Mouse (Mus musculus) limb, embryonic 11.5 days (tissue): Measurements from ENCODE around the gene Olfr961. TPM values are rescaled to one million over a fixed set of nuclear protein-coding genes. Genes with fewer than 3 reads are reported as not detected.

Experiments used
- ATAC-seq: fragments of 200-750 bp; cut with Nextera tagmentation; 2 replicates; pipeline ENCODE4 v1.8.0; 2017; ENCODE audit warnings: low read depth; ENCODE audit not compliant: insufficient number of reproducible peaks, low FRiP score, low TSS enrichment
- DNase-seq: peaks from one replicate; pipeline ENCODE4 v3.0.0-alpha.2; 2015; ENCODE audit warnings: low spot score
- H3K27ac ChIP-seq: fragments of 300-500 bp; sonication (generic); replicated peaks from 2 replicates; pipeline ENCODE4 v1.5.1; 2014; ENCODE audit warnings: low read depth, mild to moderate bottlenecking, low read length
- H3K27me3 ChIP-seq: fragments of 300-500 bp; sonication (generic); 2 replicates; pipeline ENCODE4 v1.6.1; 2014; ENCODE audit warnings: mild to moderate bottlenecking, low read length, mixed read lengths; ENCODE audit not compliant: control insufficient read depth, insufficient read depth
- H3K36me3 ChIP-seq: fragments of 300-500 bp; sonication (generic); 2 replicates; pipeline ENCODE4 v1.6.1; 2014; ENCODE audit warnings: mild to moderate bottlenecking, low read length, moderate library complexity, mixed read lengths; ENCODE audit not compliant: control insufficient read depth, insufficient read depth
- H3K4me1 ChIP-seq: fragments of 300-500 bp; sonication (generic); 2 replicates; pipeline ENCODE4 v1.6.1; 2014; ENCODE audit warnings: low read length, mixed read lengths; ENCODE audit not compliant: control insufficient read depth, insufficient read depth
- H3K4me2 ChIP-seq: fragments of 300-500 bp; sonication (generic); 2 replicates; pipeline ENCODE4 v1.6.1; 2014; ENCODE audit warnings: low read depth, mild to moderate bottlenecking, moderate library complexity; ENCODE audit not compliant: severe bottlenecking
- H3K4me3 ChIP-seq: fragments of 300-500 bp; sonication (generic); 2 replicates; pipeline ENCODE4 v1.5.1; 2014; ENCODE audit warnings: low read depth, low read length
- H3K9ac ChIP-seq: fragments of 300-500 bp; sonication (generic); 2 replicates; pipeline ENCODE4 v1.6.1; 2014; ENCODE audit warnings: mild to moderate bottlenecking, low read length
- H3K9me3 ChIP-seq: fragments of 300-500 bp; sonication (generic); 2 replicates; pipeline ENCODE4 v1.6.1; 2016; ENCODE audit warnings: low read length; ENCODE audit not compliant: control insufficient read depth
- WGBS: fragments of 180-500 bp; shearing (Covaris S2); extraction: QIAGEN DNeasy Blood & Tissue Kit; methylation state at CpG from one replicate; pipeline ENCODE4 v1.1.7; 2014; 5-methylcytosine and 5-hydroxymethylcytosine counted together
- polyA plus RNA-seq: library from polyadenylated mRNA; unstranded; fragments of >200 nt; fragmentation: Nextera tagmentation; extraction: Ambion mirVana; gene quantifications from 2 replicates; pipeline ENCODE4 v1.2.1, GENCODE M21; 2014

Olfr961 gene
- polyA plus RNA-seq = not detected in 2 replicates

DNA sequence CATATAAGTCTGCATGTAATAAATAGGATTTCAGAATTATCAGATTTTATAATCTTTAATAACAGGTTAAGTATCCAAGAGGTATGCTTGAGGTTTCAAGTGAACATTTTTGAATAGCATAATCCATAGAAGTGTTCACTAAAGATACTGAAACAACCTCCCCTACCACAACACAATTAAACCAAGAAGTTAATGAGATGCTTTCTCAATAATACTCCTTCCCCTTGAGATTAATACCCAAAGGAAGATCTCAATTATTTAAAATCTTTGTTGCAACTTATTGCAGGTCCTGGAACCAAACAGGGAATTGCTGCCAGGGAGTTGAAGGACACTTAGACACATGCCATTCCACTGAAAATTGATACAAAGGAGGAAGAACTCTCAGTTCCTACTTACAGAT lies at the start of gene Olfr961:
Olfr961 (plus strand) TSS at position 301 of the 400 bp plus-strand sequence.
- Histone ChIP-seq H3K36me3 (no peaks in the 10 kb centered on the region), H3K4me3 (no peak within 1 kb of the TSS), H3K4me1 (no peaks in the 10 kb centered on the region), H3K9me3 (no peaks in the 10 kb centered on the region), H3K4me2 (no peak within 1 kb of the TSS), H3K27ac (no peak within 1 kb of the TSS), H3K9ac (no peak within 1 kb of the TSS), H3K27me3 (no peaks in the 10 kb centered on the region)
- no peak for DNase-seq
- no peak for ATAC-seq

DNA sequence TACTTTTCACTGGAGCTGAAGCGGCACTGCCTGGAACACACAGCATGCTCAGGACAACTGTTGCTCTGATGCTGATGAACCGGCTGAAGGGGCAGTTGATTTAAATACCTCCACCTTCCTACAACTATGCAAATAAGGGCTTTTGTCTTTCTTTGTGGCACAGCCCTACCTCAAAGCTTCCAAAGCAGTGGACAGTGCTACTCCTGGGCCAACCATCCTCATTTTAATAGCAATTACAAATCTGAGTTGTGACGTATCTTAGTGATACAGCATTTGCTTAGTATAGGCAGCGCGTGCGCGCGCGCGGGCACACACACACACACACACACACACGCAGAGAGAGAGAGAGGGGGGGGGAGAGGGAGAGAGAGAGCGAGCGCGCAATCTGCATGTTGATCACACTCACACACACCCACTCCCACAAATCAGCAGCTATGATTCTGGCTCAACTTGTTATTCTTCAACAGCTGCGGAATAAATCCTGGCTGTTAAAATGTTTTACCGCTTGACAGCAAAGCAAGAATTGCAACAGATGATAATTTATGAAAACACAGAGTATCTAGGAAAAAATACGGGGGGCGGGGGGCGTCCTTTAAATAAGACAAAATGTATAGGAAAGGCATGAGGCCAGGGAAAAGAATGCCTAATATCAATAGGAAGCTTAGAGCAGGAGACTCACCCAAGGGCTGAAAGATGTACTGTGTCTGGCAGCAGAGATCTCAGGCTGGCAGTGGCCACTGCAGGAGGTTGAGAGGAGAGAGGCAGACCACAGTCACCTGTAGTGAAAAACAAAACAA lies 42.2 kb upstream of the Olfr961 start:
- Histone ChIP-seq H3K27me3 (no peaks in the 10 kb centered on the region), H3K4me3 (peak overlapping the region; percentile 33), H3K27ac (no peak overlapping the region), H3K4me2 (peak overlapping the region; percentile 72), H3K9ac (peak overlapping the region; percentile 37; the same call in 1 of the 2 replicates), H3K4me1 (no peaks in the 10 kb centered on the region), H3K36me3 (no peaks in the 10 kb centered on the region), H3K9me3 (no peaks in the 10 kb centered on the region)
- peak; percentile 43 for DNase-seq
- WGBS = 0% methylated on average over 19 of the region's 19 CpGs
- peak; percentile 71 for ATAC-seq

DNA sequence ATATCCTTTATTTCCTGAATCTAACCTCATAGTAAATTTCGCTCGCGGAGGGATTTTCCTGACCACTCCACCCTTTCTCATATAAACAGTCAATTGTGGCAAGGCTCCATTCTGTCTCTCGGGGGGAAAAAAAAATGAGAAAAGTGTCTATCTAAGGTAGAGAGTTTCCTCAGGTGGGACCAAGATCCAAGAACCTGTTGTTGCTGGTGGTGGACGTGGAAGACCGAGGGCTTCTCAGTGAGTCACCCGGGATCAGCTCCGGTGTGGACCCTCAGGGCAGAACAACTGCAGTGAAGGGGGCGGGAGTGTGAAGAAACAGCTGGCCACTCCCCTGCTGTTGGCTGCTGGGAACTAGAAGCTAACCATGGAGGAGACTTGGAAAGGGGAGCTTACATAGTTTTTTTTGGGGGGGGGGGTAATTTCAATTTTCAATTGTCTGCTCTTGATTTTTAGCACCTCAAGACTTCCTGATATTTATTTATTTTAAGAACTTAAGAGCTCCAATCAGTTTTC lies 41.5 kb upstream of the Olfr961 start:
- Histone ChIP-seq H3K4me1 (no peaks in the 10 kb centered on the region), H3K36me3 (no peaks in the 10 kb centered on the region), H3K4me2 (peak overlapping the region; percentile 72), H3K27me3 (no peaks in the 10 kb centered on the region), H3K9ac (peak overlapping the region; percentile 37; the same call in 1 of the 2 replicates), H3K9me3 (no peaks in the 10 kb centered on the region), H3K27ac (no peak overlapping the region), H3K4me3 (peak overlapping the region; percentile 33)
- peak; percentile 82 for ATAC-seq
- 0% methylated on average over 9 of the region's 9 CpGs for WGBS
- DNase-seq = peak; percentile 71

DNA sequence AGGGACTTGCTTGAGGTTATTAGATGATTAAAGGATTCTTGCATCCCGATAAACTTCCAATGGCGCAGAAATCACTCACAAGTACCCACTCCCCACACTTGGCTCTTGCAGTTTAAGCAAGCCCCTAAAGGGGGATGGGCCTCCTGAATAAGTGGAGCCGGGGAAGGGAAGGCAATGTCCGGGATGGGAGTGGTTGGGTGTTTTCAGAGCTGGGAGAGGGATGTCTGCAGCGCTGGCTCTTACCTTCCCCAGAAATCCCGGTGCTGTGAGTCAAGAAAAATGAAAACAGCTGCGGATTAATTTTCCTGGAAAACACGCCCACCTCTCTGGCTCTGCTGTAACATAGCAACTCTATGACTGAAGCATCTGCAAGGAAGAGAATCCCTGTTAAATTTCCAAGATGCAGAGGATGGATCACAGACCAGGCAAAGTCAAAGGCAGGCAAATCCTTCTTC lies 40.9 kb upstream of the Olfr961 start, which contains the start of gene AW551984:
AW551984 (minus strand) TSS at position 405 of the 455 bp plus-strand sequence.
- H3K27me3 ChIP-seq = no peaks in the 10 kb centered on the region
- H3K27ac ChIP-seq = no peak within 1 kb of the TSS
- peak; percentile 86 for ATAC-seq
- H3K9me3 ChIP-seq = no peaks in the 10 kb centered on the region
- H3K36me3 ChIP-seq = no peaks in the 10 kb centered on the region
- peak; percentile 51 for DNase-seq
- peak within 1 kb of the TSS; percentile 33 for H3K4me3 ChIP-seq
- peak within 1 kb of the TSS; percentile 37; the same call in 1 of the 2 replicates for H3K9ac ChIP-seq
- H3K4me2 ChIP-seq = peak within 1 kb of the TSS; percentile 72
- 0% methylated on average over 8 of the region's 8 CpGs for WGBS
- H3K4me1 ChIP-seq = no peaks in the 10 kb centered on the region

DNA sequence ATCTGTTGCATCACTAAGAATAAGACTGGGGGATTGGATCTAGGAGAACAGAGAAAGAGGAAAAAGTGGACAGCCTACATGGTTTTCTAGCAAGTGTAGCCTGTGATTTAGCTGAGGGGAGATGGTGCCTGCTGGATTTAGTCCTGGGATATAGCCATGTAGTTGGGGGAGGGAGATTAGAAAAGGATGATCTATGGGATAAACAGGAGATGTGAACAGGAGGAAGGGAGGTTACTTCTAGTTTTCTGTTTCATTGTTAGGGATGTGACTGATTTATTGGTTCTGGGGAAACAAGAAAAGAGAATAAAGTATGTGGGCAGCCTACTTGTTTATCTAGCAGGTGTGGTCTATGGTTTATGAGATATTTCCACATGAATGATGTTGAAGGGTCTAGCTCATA lies 36.4 kb upstream of the Olfr961 start:
- H3K9me3 ChIP-seq = no peaks in the 10 kb centered on the region
- no peak overlapping the region for H3K9ac ChIP-seq
- H3K27me3 ChIP-seq = no peaks in the 10 kb centered on the region
- no peak for ATAC-seq
- H3K4me3 ChIP-seq = no peak overlapping the region
- no peak overlapping the region for H3K27ac ChIP-seq
- no peak for DNase-seq
- H3K4me2 ChIP-seq = no peak overlapping the region
- H3K4me1 ChIP-seq = no peaks in the 10 kb centered on the region
- H3K36me3 ChIP-seq = no peaks in the 10 kb centered on the region

DNA sequence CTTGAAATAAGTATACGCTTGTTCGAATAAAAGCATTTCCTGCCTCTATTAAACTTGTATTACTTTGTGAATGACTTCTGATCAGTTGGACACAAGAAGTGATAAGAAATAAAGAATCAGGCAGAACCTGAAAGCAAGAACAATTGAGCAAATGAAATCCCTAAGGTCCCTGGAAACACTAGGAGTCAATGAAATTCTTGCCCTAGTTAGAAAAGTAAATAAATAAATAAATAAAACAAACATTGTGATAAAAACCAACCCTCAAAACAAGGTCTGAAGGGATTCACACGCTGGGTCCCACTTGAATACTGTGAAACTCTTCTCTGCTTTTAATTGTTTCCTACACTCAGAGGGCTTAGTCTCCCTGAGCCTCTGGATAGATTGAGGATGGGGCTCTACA lies 34.5 kb upstream of the Olfr961 start, which contains the start of gene Olfr148:
Olfr148 (plus strand) TSS at position 301 of the 400 bp plus-strand sequence.
- no peak for ATAC-seq
- H3K27ac ChIP-seq = no peak within 1 kb of the TSS
- no peaks in the 10 kb centered on the region for H3K27me3 ChIP-seq
- WGBS = 69% methylated on average over 3 of the region's 3 CpGs
- no peaks in the 10 kb centered on the region for H3K4me1 ChIP-seq
- no peak within 1 kb of the TSS for H3K4me2 ChIP-seq
- no peak within 1 kb of the TSS for H3K4me3 ChIP-seq
- H3K9ac ChIP-seq = no peak within 1 kb of the TSS
- DNase-seq = no peak
- H3K9me3 ChIP-seq = no peaks in the 10 kb centered on the region
- no peaks in the 10 kb centered on the region for H3K36me3 ChIP-seq

DNA sequence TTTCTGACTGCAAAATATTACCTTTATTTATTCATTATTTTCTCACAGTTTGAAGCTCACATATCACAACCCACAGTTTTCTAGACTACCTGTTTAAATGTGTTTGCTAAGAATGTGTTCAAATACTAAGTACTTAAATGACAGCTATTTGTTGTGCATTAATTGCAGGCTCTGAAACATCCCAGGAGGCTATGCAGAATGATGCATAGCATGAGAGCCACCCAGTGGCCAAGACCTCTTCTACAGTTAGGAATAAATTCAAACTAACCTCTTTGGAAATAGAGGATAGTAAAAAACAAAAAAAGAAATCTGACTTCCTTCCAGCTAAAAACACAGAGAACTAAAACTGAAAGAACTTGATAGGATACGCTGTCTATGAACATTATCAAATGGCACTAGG lies 32.9 kb upstream of the Olfr961 start:
- Histone ChIP-seq H3K4me1 (no peaks in the 10 kb centered on the region), H3K9ac (no peak overlapping the region), H3K27ac (no peak overlapping the region), H3K4me3 (no peak overlapping the region), H3K27me3 (no peaks in the 10 kb centered on the region), H3K36me3 (no peaks in the 10 kb centered on the region), H3K9me3 (no peaks in the 10 kb centered on the region), H3K4me2 (no peak overlapping the region)
- DNase-seq (no peak), ATAC-seq (no peak)
- WGBS = 63% methylated on average over 1 of the region's 1 CpGs

DNA sequence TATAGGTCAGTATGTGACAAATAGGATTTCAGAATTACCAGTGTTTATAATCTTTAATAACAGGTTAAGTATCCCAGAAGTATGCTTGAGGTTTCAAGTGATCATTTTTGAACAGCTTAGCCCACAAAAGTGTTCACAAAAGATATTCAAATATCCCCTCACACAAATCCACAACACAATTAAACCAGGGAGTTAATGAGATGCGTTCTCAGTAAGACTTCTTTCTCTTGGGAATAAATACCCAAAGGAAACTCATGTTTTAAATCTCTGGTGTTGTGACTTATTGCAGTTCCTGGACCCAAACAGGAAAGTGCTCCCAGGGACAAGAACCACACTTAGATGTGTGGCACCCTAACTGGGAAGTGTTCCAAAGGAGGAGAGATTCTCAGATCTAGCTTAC lies 23.8 kb upstream of the Olfr961 start, which contains the start of gene Olfr960:
Olfr960 (plus strand) TSS at position 301 of the 400 bp plus-strand sequence.
- H3K9me3 ChIP-seq = no peaks in the 10 kb centered on the region
- H3K27ac ChIP-seq = no peak within 1 kb of the TSS
- H3K27me3 ChIP-seq = no peaks in the 10 kb centered on the region
- no peak for ATAC-seq
- H3K36me3 ChIP-seq = no peaks in the 10 kb centered on the region
- no peak for DNase-seq
- H3K4me2 ChIP-seq = no peak within 1 kb of the TSS
- no peak within 1 kb of the TSS for H3K4me3 ChIP-seq
- 81% methylated on average over 1 of the region's 1 CpGs for WGBS
- no peaks in the 10 kb centered on the region for H3K4me1 ChIP-seq
- H3K9ac ChIP-seq = no peak within 1 kb of the TSS
